Mouse (Mus musculus): ENCODE data around the gene Rad51b. TPM values are rescaled to one million over a fixed set of nuclear protein-coding genes. Genes with fewer than 3 reads are reported as not detected.
A peak's percentile ranks its signal among the peaks of the same experiment; 100 is the strongest.

Gene Rad51b
- polyA plus RNA-seq, 1 experiment from 2014 or later: 7.1 TPM

DNA sequence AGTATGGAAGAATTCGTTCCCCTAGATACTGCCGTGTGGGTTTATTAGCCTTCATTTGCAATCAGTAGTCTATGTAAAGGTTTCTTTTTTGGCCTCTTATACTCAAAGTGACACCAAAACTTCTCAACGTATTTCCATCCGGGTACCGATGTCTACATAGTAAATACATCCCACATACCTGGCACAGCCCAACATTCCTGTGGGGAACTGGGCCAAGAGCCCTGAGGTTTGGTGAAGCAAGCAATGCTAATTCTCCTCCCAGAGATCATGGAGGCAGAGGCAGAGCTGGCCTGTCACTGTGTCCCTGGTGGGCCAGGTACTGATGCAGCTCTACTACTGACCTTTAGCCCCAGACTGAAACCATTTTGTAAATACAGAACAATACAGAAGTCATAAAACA lies 512.4 kb downstream of the Rad51b start:
- no peak for DNase-seq (ENCODE audit: extremely low spot score, low spot score)
- H3K9me3 ChIP-seq: no peaks in the 10 kb centered on the region
- peak overlapping the region; percentile 76 for H3K27ac ChIP-seq
- no peaks in the 10 kb centered on the region for H3K36me3 ChIP-seq (replicated peaks)
- WGBS: 94% methylated on average over 5 of the region's 5 CpGs
- peaks cover 29% of the 10 kb centered on the region for H3K27me3 ChIP-seq (ENCODE audit: poor library complexity, severe bottlenecking)
- peaks cover 99% of the 10 kb centered on the region for H3K4me1 ChIP-seq
- no peak overlapping the region for H3K4me3 ChIP-seq

GRCm38 (mm10) chr12:79812422-79812821 lies 515.3 kb downstream of the Rad51b start:
- peak overlapping the region; percentile 84 for H3K27ac ChIP-seq
- H3K36me3 ChIP-seq (replicated peaks): no peaks in the 10 kb centered on the region
- no peak overlapping the region for H3K4me3 ChIP-seq
- H3K27me3 ChIP-seq (ENCODE audit: poor library complexity, severe bottlenecking): peaks cover 51% of the 10 kb centered on the region
- no peaks in the 10 kb centered on the region for H3K9me3 ChIP-seq
- peaks cover 82% of the 10 kb centered on the region for H3K4me1 ChIP-seq
- no peak for DNase-seq (ENCODE audit: extremely low spot score, low spot score)
- 30% methylated on average over 8 of the region's 8 CpGs for WGBS

- peaks cover 57% of the 10 kb centered on the region for H3K27me3 ChIP-seq (ENCODE audit: poor library complexity, severe bottlenecking)
- H3K4me3 ChIP-seq: peak overlapping the region; percentile 6; the same call in 1 of the 2 replicates
- DNase-seq (ENCODE audit: extremely low spot score, low spot score): peak; percentile 59
- H3K36me3 ChIP-seq (replicated peaks): no peaks in the 10 kb centered on the region
- no peaks in the 10 kb centered on the region for H3K9me3 ChIP-seq
- H3K27ac ChIP-seq: peak overlapping the region; percentile 84
- WGBS: 21% methylated on average over 18 of the region's 18 CpGs
- peaks cover 77% of the 10 kb centered on the region for H3K4me1 ChIP-seq
These were observed 515.9 kb downstream of the Rad51b start for GRCm38 (mm10) chr12:79812838-79813563.

- H3K4me1 ChIP-seq: peaks cover 70% of the 10 kb centered on the region
- peaks cover 64% of the 10 kb centered on the region for H3K27me3 ChIP-seq (ENCODE audit: poor library complexity, severe bottlenecking)
- no peaks in the 10 kb centered on the region for H3K36me3 ChIP-seq (replicated peaks)
- peak; percentile 40 for DNase-seq (ENCODE audit: extremely low spot score, low spot score)
- H3K27ac ChIP-seq: peak overlapping the region; percentile 84
- peak overlapping the region; percentile 16; the same call in 1 of the 2 replicates for H3K4me3 ChIP-seq
- no peaks in the 10 kb centered on the region for H3K9me3 ChIP-seq
- WGBS: 24% methylated on average over 8 of the region's 8 CpGs
These were observed 516.7 kb downstream of the Rad51b start for GRCm38 (mm10) chr12:79813566-79814305.

DNA sequence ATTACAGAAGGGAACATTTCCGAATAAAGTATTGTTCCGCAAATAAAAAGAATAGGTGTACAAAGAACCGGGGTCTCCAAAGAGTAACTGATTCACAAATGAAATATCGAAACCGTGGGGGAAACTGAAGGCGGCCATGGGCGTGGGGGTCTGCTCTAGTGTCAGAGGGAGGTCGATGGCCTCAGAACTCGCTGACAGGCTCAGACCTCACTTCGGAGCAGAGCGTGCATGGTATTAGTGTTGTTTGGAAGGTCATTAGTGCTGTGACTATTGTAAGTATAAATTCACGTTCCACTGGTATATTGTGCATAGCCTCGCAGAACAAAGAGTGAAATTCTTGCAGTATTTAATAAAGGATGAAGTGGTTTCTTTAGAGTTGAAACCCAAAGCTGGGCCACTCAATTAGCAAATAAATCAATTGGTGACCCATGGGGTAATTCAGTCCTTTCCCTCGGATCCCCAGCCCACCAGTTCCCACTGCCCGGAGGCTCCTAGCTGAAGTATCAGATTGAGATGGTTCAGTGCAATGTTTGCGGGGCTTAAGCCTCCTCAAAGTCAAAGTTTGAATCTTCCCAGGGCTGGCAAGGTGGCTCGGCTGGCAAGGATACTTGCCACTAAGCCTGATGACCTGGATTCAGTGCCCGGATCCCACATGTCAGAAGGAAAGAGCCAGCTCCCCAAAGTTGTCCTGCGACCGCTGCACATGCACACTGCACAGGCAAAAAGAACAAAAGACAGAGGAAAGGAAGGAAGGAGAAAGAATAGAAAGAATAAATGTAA lies 517.4 kb downstream of the Rad51b start:
- peaks cover 68% of the 10 kb centered on the region for H3K27me3 ChIP-seq (ENCODE audit: poor library complexity, severe bottlenecking)
- 31% methylated on average over 20 of the region's 20 CpGs for WGBS
- H3K4me1 ChIP-seq: peaks cover 70% of the 10 kb centered on the region
- no peaks in the 10 kb centered on the region for H3K36me3 ChIP-seq (replicated peaks)
- peak; percentile 50 for DNase-seq (ENCODE audit: extremely low spot score, low spot score)
- H3K9me3 ChIP-seq: no peaks in the 10 kb centered on the region
- peak overlapping the region; percentile 16 for H3K4me3 ChIP-seq
- peak overlapping the region; percentile 84 for H3K27ac ChIP-seq

DNA sequence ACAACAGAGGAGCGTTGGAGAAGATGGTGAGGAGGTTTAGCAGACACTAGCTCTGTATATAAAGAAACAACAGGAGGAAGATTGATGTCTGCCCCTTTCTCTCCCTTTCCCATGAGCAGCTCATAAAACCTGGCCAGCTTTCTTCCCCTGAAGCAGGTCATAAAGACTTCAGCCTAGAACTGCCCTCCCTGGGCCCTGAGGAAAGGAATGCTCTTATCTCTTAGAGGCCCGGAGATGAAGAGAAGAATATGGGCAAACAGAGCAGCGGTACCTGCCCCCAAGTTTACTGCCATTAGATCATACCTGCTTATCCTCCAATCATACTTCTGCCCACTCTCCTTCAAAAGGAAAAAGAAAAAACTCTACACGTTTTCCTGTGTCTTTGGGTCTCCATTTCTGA lies 519.2 kb downstream of the Rad51b start:
- Histone ChIP-seq H3K27me3 (ENCODE audit: poor library complexity, severe bottlenecking) (peaks cover 51% of the 10 kb centered on the region), H3K27ac (peak overlapping the region; percentile 68), H3K4me1 (peaks cover 69% of the 10 kb centered on the region), H3K4me3 (no peak overlapping the region), H3K36me3 (replicated peaks) (no peaks in the 10 kb centered on the region), H3K9me3 (no peaks in the 10 kb centered on the region)
- 88% methylated on average over 4 of the region's 4 CpGs for WGBS
- no peak for DNase-seq (ENCODE audit: extremely low spot score, low spot score)

DNA sequence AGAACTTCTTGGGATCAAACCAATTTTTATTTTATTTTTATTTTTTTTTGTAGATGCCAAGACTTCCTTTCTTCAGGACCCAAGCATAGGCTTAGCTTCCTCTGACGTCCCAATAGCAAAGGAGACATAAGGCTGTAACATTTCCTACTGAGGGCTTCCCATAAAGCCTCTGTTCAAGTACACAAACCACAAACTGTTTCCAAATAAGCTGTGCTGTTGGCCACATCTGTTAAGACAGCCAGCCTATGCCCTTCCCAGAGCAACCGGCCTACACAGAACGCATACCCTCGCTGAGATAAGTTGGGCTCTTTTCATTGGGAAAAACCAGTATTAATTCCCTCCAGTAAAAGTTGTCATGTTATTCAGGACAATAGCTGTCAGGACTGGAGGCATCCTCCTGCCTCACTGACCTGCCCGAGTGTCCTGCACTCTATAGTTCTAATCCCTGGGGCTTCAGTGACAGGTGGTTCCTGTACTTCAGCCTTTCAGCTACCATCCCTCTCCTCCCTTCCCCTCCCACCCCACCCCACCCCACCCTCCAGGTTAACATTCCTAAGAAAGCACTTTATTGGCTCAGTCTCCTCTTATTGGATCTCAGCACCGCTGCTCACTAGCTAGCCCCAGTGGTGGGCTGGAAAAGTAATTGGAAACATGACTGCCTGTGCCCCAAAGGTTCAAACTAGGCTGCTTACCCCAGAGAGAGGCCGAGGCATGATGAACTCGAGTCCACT lies 523.3 kb downstream of the Rad51b start:
- no peaks in the 10 kb centered on the region for H3K36me3 ChIP-seq (replicated peaks)
- 63% methylated on average over 8 of the region's 8 CpGs for WGBS
- H3K27me3 ChIP-seq (ENCODE audit: poor library complexity, severe bottlenecking): peaks cover 46% of the 10 kb centered on the region
- H3K27ac ChIP-seq: peak overlapping the region; percentile 54
- H3K4me1 ChIP-seq: peaks cover 47% of the 10 kb centered on the region
- no peak for DNase-seq (ENCODE audit: extremely low spot score, low spot score)
- H3K9me3 ChIP-seq: no peaks in the 10 kb centered on the region
- no peak overlapping the region for H3K4me3 ChIP-seq

- Histone ChIP-seq H3K27ac (peak overlapping the region; percentile 9; the same call in 1 of the 2 replicates), H3K4me1 (peaks cover 60% of the 10 kb centered on the region), H3K27me3 (ENCODE audit: poor library complexity, severe bottlenecking) (peaks cover 32% of the 10 kb centered on the region), H3K9me3 (no peaks in the 10 kb centered on the region), H3K36me3 (replicated peaks) (no peaks in the 10 kb centered on the region), H3K4me3 (no peak overlapping the region)
- 92% methylated on average over 5 of the region's 5 CpGs for WGBS
- DNase-seq (ENCODE audit: extremely low spot score, low spot score): no peak
These were observed 524.8 kb downstream of the Rad51b start for GRCm38 (mm10) chr12:79821901-79822300.

- H3K27ac ChIP-seq: peak overlapping the region; percentile 9; the same call in 1 of the 2 replicates
- H3K4me1 ChIP-seq: peaks cover 65% of the 10 kb centered on the region
- peaks cover 27% of the 10 kb centered on the region for H3K27me3 ChIP-seq (ENCODE audit: poor library complexity, severe bottlenecking)
- no peak overlapping the region for H3K4me3 ChIP-seq
- H3K9me3 ChIP-seq: no peaks in the 10 kb centered on the region
- 88% methylated on average over 2 of the region's 2 CpGs for WGBS
- DNase-seq (ENCODE audit: extremely low spot score, low spot score): no peak
- no peaks in the 10 kb centered on the region for H3K36me3 ChIP-seq (replicated peaks)
These were observed 525.3 kb downstream of the Rad51b start for GRCm38 (mm10) chr12:79822401-79822800.

GRCm38 (mm10) chr12:79825922-79826321 lies 528.8 kb downstream of the Rad51b start:
- H3K4me1 ChIP-seq: peaks cover 57% of the 10 kb centered on the region
- WGBS: 21% methylated on average over 7 of the region's 7 CpGs
- H3K9me3 ChIP-seq: no peaks in the 10 kb centered on the region
- 0 out of 2 replicates have a peak, but pooled peaks cover 9% of the 10 kb centered on the region for H3K27me3 ChIP-seq (ENCODE audit: poor library complexity, severe bottlenecking)
- H3K27ac ChIP-seq: peak overlapping the region; percentile 88
- DNase-seq (ENCODE audit: extremely low spot score, low spot score): no peak
- H3K36me3 ChIP-seq (replicated peaks): no peaks in the 10 kb centered on the region
- no peak overlapping the region for H3K4me3 ChIP-seq

GRCm38 (mm10) chr12:79827233-79827692 lies 530.2 kb downstream of the Rad51b start:
- 85% methylated on average over 5 of the region's 5 CpGs for WGBS
- Histone ChIP-seq H3K36me3 (replicated peaks) (no peaks in the 10 kb centered on the region), H3K4me1 (peaks cover 66% of the 10 kb centered on the region), H3K27ac (peak overlapping the region; percentile 73), H3K27me3 (ENCODE audit: poor library complexity, severe bottlenecking) (0 out of 2 replicates have a peak, but pooled peaks cover 3% of the 10 kb centered on the region), H3K4me3 (no peak overlapping the region), H3K9me3 (no peaks in the 10 kb centered on the region)
- no peak for DNase-seq (ENCODE audit: extremely low spot score, low spot score)

DNA sequence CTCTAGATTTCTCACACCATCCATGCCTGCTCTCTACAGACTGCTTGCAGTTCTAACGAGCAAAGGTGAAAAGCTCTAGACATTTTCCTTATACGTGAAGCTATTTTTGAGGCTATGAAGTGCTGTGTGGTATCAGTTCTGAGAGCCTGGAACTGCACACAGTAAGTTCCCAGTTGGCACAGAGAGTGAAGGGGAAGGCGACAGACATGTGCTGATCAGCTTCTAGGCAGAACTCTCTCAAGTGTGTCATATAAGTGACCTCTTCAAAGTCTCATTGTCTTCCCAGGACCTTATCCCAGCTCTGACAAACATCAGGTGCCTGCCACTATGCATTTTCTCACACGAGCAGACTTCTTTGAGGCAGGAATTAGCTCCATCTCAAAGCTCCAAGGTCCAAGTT lies 530.7 kb downstream of the Rad51b start:
- H3K27ac ChIP-seq: peak overlapping the region; percentile 73
- no peaks in the 10 kb centered on the region for H3K36me3 ChIP-seq (replicated peaks)
- no peaks in the 10 kb centered on the region for H3K9me3 ChIP-seq
- H3K27me3 ChIP-seq (ENCODE audit: poor library complexity, severe bottlenecking): no peaks in the 10 kb centered on the region
- peaks cover 67% of the 10 kb centered on the region for H3K4me1 ChIP-seq
- WGBS: 71% methylated on average over 4 of the region's 4 CpGs
- H3K4me3 ChIP-seq: no peak overlapping the region
- DNase-seq (ENCODE audit: extremely low spot score, low spot score): no peak

All from forebrain, embryonic 10.5 days (tissue).